In genomic region chr1:172017517-172018070, GRCm38 (mm10) we compare ENCODE assay signal across 13 mouse cellular contexts. TPM values are rescaled to one million over a fixed set of nuclear protein-coding genes. Genes with fewer than 3 reads are reported as not detected.
DNase-seq lines count a peak whose midpoint lies in the region; ATAC-seq lines count a peak whose summit lies in the region.
"Had no signal": no experiment of that assay in that cellular context is flagged by ENCODE, and none has a peak within 500 bp of the region (broad histone marks: within the 10 kb centered on the region; RNA-seq: fewer than 3 reads in every experiment).

No protein-coding gene starts in this region.

- no peak for DNase-seq in forebrain, embryonic 10.5 days (ENCODE audit: extremely low spot score, low spot score)
- DNase-seq in thymus, postnatal 4 days, result no peak
- no peak for DNase-seq in left cerebral cortex, postnatal 10 days (ENCODE audit: extremely low spot score in 1 of 2, low spot score in 2 of 2)
- no peak for DNase-seq in retina, embryonic 14.5 days (ENCODE audit: low spot score)
- DNase-seq: gastrocnemius, postnatal 36 days; heart, postnatal 36 days; kidney, postnatal 25 days; lung, postnatal 4 days; spleen, adult 18-20 months had no signal

- whole genome bisulfite sequencing in embryonic facial prominence, embryonic 12.5 days, result 67% methylated on average over 6 of the region's 6 CpGs
- WGBS in forebrain, embryonic 10.5 days, result 62% methylated on average over 6 of the region's 6 CpGs
- WGBS in hindbrain, embryonic 15.5 days, result 45% methylated on average over 6 of the region's 6 CpGs
- 46% methylated on average over 6 of the region's 6 CpGs for WGBS in midbrain, embryonic 13.5 days

- no peaks in the 10 kb centered on the region for H3K9me3 ChIP-seq in embryonic facial prominence, embryonic 12.5 days
- H3K9me3 ChIP-seq in forebrain, embryonic 10.5 days, result no peaks in the 10 kb centered on the region
- no peaks in the 10 kb centered on the region for H3K9me3 ChIP-seq in hindbrain, embryonic 15.5 days
- no peaks in the 10 kb centered on the region for H3K9me3 ChIP-seq in midbrain, embryonic 13.5 days

- H3K9ac ChIP-seq in embryonic facial prominence, embryonic 12.5 days, result peak overlapping the region; percentile 34; the same call in 1 of the 2 replicates
- H3K9ac ChIP-seq in hindbrain, embryonic 15.5 days, result no peak overlapping the region; the same call in 1 of the 2 replicates
- peak overlapping the region; percentile 63 for H3K9ac ChIP-seq in midbrain, embryonic 13.5 days (replicated peaks)

- 0 out of 2 replicates have a peak, but pooled peaks have one; percentile 2 for ATAC-seq in embryonic facial prominence, embryonic 12.5 days (ENCODE audit: insufficient number of reproducible peaks, insufficient read depth, low FRiP score, low TSS enrichment)
- ATAC-seq in hindbrain, embryonic 15.5 days (ENCODE audit: low FRiP score, low read depth), result no peak
- no peak for ATAC-seq in midbrain, embryonic 13.5 days

- peak overlapping the region; percentile 21 for H3K4me2 ChIP-seq in embryonic facial prominence, embryonic 12.5 days (replicated peaks)
- peak overlapping the region; percentile 36; the same call in 1 of the 2 replicates for H3K4me2 ChIP-seq in hindbrain, embryonic 15.5 days
- H3K4me2 ChIP-seq in midbrain, embryonic 13.5 days (replicated peaks), result peak overlapping the region; percentile 51

- peaks cover 67% of the 10 kb centered on the region for H3K4me1 ChIP-seq in embryonic facial prominence, embryonic 12.5 days
- peaks cover 99% of the 10 kb centered on the region for H3K4me1 ChIP-seq in forebrain, embryonic 10.5 days
- H3K4me1 ChIP-seq in hindbrain, embryonic 15.5 days (replicated peaks), result peaks cover 93% of the 10 kb centered on the region
- H3K4me1 ChIP-seq in midbrain, embryonic 13.5 days (replicated peaks), result peaks cover 98% of the 10 kb centered on the region

- no peak overlapping the region for H3K4me3 ChIP-seq in embryonic facial prominence, embryonic 12.5 days
- H3K4me3 ChIP-seq in forebrain, embryonic 10.5 days, result peak overlapping the region; percentile 47
- no peak overlapping the region for H3K4me3 ChIP-seq in hindbrain, embryonic 15.5 days
- H3K4me3 ChIP-seq in midbrain, embryonic 13.5 days (replicated peaks), result peak overlapping the region; percentile 12
- H3K4me3 ChIP-seq: erythroblast, embryonic 14.5 days had no signal

- peak overlapping the region; percentile 90 for H3K27ac ChIP-seq in embryonic facial prominence, embryonic 12.5 days
- peak overlapping the region; percentile 95 for H3K27ac ChIP-seq in forebrain, embryonic 10.5 days
- H3K27ac ChIP-seq in hindbrain, embryonic 15.5 days (replicated peaks), result peak overlapping the region; percentile 83
- peak overlapping the region; percentile 96 for H3K27ac ChIP-seq in midbrain, embryonic 13.5 days

- intact Hi-C loops in left cerebral cortex, postnatal 10 days (cut with DNase I), result loop anchor here (10.0 kb wide), 1 partner anchor 343 kb away; no protein-coding TSS in a partner anchor

- peaks cover 27% of the 10 kb centered on the region for H3K36me3 ChIP-seq in embryonic facial prominence, embryonic 12.5 days
- H3K36me3 ChIP-seq in forebrain, embryonic 10.5 days (replicated peaks), result peaks cover 60% of the 10 kb centered on the region
- no peaks in the 10 kb centered on the region for H3K36me3 ChIP-seq in hindbrain, embryonic 15.5 days
- H3K36me3 ChIP-seq in midbrain, embryonic 13.5 days, result peaks cover 11% of the 10 kb centered on the region

- H3K27me3 ChIP-seq in embryonic facial prominence, embryonic 12.5 days, result no peaks in the 10 kb centered on the region
- no peaks in the 10 kb centered on the region for H3K27me3 ChIP-seq in forebrain, embryonic 10.5 days (ENCODE audit: poor library complexity, severe bottlenecking)
- no peaks in the 10 kb centered on the region for H3K27me3 ChIP-seq in hindbrain, embryonic 15.5 days
- no peaks in the 10 kb centered on the region for H3K27me3 ChIP-seq in midbrain, embryonic 13.5 days

RNA-seq across cellular contexts. Expression of gene Vangl2, which starts 10.7 kb away (rescaled TPM):
- 24.7 and 25.6 TPM in 2 replicates for polyA plus RNA-seq in embryonic facial prominence, embryonic 12.5 days (2016; fragmentation: Nextera tagmentation; extraction: Ambion mirVana)
- polyA plus RNA-seq in forebrain, embryonic 10.5 days (2016; fragmentation: Nextera tagmentation; extraction: Ambion mirVana), result 40.6 and 41.7 TPM in 2 replicates
- polyA plus RNA-seq in hindbrain, embryonic 15.5 days (2015; fragmentation: Nextera tagmentation; extraction: Ambion mirVana), result 41.1 and 48.9 TPM in 2 replicates
- polyA plus RNA-seq in midbrain, embryonic 13.5 days (2015; fragmentation: Nextera tagmentation; extraction: Ambion mirVana), result 57.1 and 60.0 TPM in 2 replicates
- total RNA-seq in left cerebral cortex, postnatal 10 days (2021), result 10 to 100 TPM; 32.8 to 34.0 TPM

RNA-seq across cellular contexts. Expression of gene Nhlh1, which starts 39.8 kb away (rescaled TPM):
- polyA plus RNA-seq in embryonic facial prominence, embryonic 12.5 days (2016; fragmentation: Nextera tagmentation; extraction: Ambion mirVana), result 3.9 and 4.1 TPM in 2 replicates
- polyA plus RNA-seq in forebrain, embryonic 10.5 days (2016; fragmentation: Nextera tagmentation; extraction: Ambion mirVana), result 1.6 and 2.7 TPM in 2 replicates
- polyA plus RNA-seq in hindbrain, embryonic 15.5 days (2015; fragmentation: Nextera tagmentation; extraction: Ambion mirVana), result 3.6 and 4.8 TPM in 2 replicates
- polyA plus RNA-seq in midbrain, embryonic 13.5 days (2015; fragmentation: Nextera tagmentation; extraction: Ambion mirVana), result 7.7 and 8.9 TPM in 2 replicates
- total RNA-seq in left cerebral cortex, postnatal 10 days (2021), result under 1 TPM in 1 of 2 experiments, not detected in 1; 0.32 TPM
- total RNA-seq: gastrocnemius, postnatal 36 days; heart, postnatal 36 days had no signal
- polyA plus RNA-seq: erythroblast, embryonic 14.5 days had no signal

Comparison
In these comparisons a context has a peak if more than half of its experiments do, and no peak if none do; other contexts are left out.
1. H3K4me3 ChIP-seq: peak in forebrain, embryonic 10.5 days (single experiment) and midbrain, embryonic 13.5 days (single experiment); none in embryonic facial prominence, embryonic 12.5 days (single experiment) and hindbrain, embryonic 15.5 days (single experiment).
2. Peak in every context shown above with its lines, with median percentiles within 50 percentile points of each other: H3K27ac ChIP-seq and H3K4me2 ChIP-seq.